Mouse (Mus musculus): ENCODE data around the gene Prg3. TPM values are rescaled to one million over a fixed set of nuclear protein-coding genes. Genes with fewer than 3 reads are reported as not detected.

Gene Prg3
- polyA plus RNA-seq (2016; fragmentation: Nextera tagmentation; extraction: Ambion mirVana) = not detected in 2 replicates

GRCm38 (mm10) chr2:84987930-84988329 is at the start of gene Prg3:
Prg3 (plus strand) TSS chr2:84988215.
- H3K9me3 ChIP-seq = no peaks in the 10 kb centered on the region
- H3K4me2 ChIP-seq (replicated peaks) = no peak within 1 kb of the TSS
- 56% methylated on average over 1 of the region's 1 CpGs for WGBS
- ATAC-seq (ENCODE audit: insufficient number of reproducible peaks, insufficient read depth, low FRiP score, low TSS enrichment) = no peak
- no peak within 1 kb of the TSS for H3K4me3 ChIP-seq
- H3K36me3 ChIP-seq = no peaks in the 10 kb centered on the region
- H3K27ac ChIP-seq = no peak within 1 kb of the TSS
- no peak within 1 kb of the TSS for H3K9ac ChIP-seq
- H3K4me1 ChIP-seq = no peaks in the 10 kb centered on the region
- H3K27me3 ChIP-seq = no peaks in the 10 kb centered on the region; the same call in 1 of the 2 replicates

DNA sequence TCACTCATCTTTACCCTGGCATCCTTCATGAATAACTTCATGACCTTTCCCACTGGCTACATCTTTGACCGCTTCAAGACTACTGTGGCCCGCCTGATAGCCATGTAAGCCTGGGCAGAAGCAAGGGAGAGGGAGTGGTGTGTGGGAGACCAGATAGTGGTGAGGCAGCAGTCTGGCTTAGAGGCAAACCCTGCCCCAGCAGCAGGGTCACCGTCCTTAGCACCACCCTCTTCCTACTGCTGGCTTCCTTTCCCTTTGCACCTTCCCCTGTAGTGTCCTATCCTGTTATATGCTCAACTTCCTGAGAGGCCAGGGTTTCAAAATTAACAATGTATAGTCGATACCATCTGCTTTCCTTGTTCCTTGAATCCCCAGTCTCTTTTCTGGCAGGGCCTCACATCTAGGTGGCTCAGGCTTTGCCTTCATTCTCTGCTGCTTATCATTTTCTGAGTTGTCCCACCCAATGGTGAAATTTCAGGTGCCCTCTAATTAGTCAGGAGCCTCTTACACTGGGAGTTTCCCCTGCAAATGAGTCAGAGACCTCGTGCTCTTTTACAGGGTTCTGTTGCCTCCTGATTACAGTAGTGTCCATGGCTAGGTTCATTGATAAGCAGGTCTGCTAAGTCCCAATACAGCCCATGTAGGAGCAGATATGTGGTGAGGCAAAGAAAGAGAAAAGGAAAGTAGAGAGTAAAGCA is 49.6 kb upstream of the Prg3 start:
- Histone ChIP-seq H3K4me2 (replicated peaks) (peak overlapping the region; percentile 55), H3K27me3 (no peaks in the 10 kb centered on the region), H3K9me3 (0 out of 2 replicates have a peak, but pooled peaks cover 3% of the 10 kb centered on the region), H3K4me1 (peaks cover 11% of the 10 kb centered on the region), H3K27ac (peak overlapping the region; percentile 26; the same call in 1 of the 2 replicates), H3K4me3 (0 out of 2 replicates have a peak overlapping the region, but pooled peaks have one; percentile 15), H3K9ac (no peak overlapping the region), H3K36me3 (0 out of 2 replicates have a peak, but pooled peaks cover 2% of the 10 kb centered on the region)
- ATAC-seq (ENCODE audit: insufficient number of reproducible peaks, insufficient read depth, low FRiP score, low TSS enrichment) = no peak
- WGBS = 87% methylated on average over 5 of the region's 5 CpGs

DNA sequence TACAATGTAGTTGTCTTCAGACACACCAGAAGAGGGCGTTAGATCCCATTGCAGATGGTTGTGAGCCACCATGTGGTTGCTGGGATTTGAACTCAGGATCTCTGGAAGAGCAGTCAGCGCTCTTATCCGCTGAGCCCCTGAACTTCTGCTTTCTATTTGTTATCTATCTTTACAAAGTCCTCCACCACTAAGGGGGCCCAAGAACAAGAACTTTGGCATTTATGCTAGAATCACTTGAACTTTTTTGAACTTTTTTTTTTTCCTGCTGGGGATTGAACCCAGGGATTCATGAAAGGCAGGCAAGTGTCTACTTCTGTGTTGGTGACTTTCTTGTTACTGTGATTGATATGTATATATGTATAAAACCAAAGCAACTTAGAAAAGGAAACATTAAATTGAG is 48.7 kb upstream of the Prg3 start:
- no peak for ATAC-seq (ENCODE audit: insufficient number of reproducible peaks, insufficient read depth, low FRiP score, low TSS enrichment)
- H3K4me3 ChIP-seq = no peak overlapping the region
- H3K27ac ChIP-seq = no peak overlapping the region
- WGBS = 96% methylated on average over 3 of the region's 3 CpGs
- H3K4me2 ChIP-seq (replicated peaks) = no peak overlapping the region
- peaks cover 11% of the 10 kb centered on the region for H3K4me1 ChIP-seq
- no peaks in the 10 kb centered on the region for H3K27me3 ChIP-seq
- H3K9me3 ChIP-seq = 0 out of 2 replicates have a peak, but pooled peaks cover 3% of the 10 kb centered on the region
- no peak overlapping the region for H3K9ac ChIP-seq
- 0 out of 2 replicates have a peak, but pooled peaks cover 2% of the 10 kb centered on the region for H3K36me3 ChIP-seq

DNA sequence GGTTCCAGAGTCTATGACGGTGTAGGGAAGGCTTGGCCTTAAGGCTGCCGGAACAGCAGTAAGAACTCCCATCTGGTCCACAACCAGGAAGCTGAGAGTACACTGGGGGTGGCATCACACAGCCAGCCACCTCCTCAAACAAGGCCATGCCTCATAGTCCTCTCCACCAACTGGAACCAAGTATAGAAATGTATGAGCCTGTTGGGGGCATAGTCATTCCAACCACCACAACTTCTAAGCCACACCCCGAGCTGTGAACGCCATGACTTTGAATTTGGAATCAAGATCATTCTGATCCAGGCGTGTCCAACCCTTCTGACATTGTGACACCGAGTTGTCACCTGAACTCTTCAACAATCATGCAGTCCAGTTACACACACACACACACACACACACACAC is 48.3 kb upstream of the Prg3 start:
- Histone ChIP-seq H3K9me3 (0 out of 2 replicates have a peak, but pooled peaks cover 3% of the 10 kb centered on the region), H3K4me2 (replicated peaks) (no peak overlapping the region), H3K4me3 (no peak overlapping the region), H3K27me3 (no peaks in the 10 kb centered on the region), H3K9ac (no peak overlapping the region), H3K36me3 (0 out of 2 replicates have a peak, but pooled peaks cover 2% of the 10 kb centered on the region), H3K4me1 (peaks cover 11% of the 10 kb centered on the region), H3K27ac (no peak overlapping the region)
- no peak for ATAC-seq (ENCODE audit: insufficient number of reproducible peaks, insufficient read depth, low FRiP score, low TSS enrichment)
- WGBS = 93% methylated on average over 6 of the region's 6 CpGs

DNA sequence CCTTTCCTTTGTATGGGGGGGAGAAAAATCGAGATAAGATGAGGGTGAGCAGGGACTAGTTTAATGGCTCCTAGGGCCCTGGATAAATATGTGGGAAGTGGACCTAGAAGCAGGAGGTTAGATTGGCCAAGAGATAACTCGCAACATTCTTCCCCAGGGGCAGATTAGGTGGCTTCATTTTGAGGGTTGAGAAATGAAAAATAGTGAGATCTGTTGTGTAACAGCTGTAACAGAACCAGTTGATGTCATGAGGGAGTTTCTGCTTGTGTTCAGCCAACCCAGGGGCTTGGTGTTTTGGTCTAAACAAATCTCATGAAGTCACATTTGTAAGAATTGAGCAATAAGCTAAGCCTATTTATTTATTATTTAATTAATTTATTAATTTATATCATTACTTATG is 46.7 kb upstream of the Prg3 start:
- no peak for ATAC-seq (ENCODE audit: insufficient number of reproducible peaks, insufficient read depth, low FRiP score, low TSS enrichment)
- 0 out of 2 replicates have a peak, but pooled peaks cover 3% of the 10 kb centered on the region for H3K9me3 ChIP-seq
- no peak overlapping the region for H3K4me2 ChIP-seq (replicated peaks)
- peaks cover 11% of the 10 kb centered on the region for H3K4me1 ChIP-seq
- no peaks in the 10 kb centered on the region for H3K27me3 ChIP-seq
- peaks cover 12% of the 10 kb centered on the region for H3K36me3 ChIP-seq
- no peak overlapping the region for H3K4me3 ChIP-seq
- no peak overlapping the region for H3K9ac ChIP-seq
- H3K27ac ChIP-seq = no peak overlapping the region
- 78% methylated on average over 2 of the region's 2 CpGs for WGBS

DNA sequence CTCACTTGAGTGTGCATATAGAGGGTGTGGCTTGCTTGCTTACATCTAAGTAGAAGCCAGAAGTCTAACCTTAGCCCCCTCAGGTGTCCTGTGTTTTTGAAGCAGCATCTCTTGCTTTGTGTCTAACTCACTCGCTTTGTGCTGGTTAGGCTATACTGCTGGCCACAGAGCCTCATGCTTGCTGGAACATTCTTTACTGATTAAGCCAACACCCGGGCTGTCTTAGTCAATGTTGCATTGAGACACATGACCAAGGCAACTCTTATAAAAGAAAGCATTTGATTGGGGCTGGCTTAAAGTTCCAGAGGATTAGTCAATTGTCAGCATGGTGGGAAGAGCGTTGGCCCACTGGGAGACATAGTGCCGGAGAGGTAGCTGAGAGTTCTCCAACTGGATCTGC is 46.2 kb upstream of the Prg3 start:
- Histone ChIP-seq H3K9me3 (0 out of 2 replicates have a peak, but pooled peaks cover 3% of the 10 kb centered on the region), H3K4me2 (replicated peaks) (no peak overlapping the region), H3K4me3 (no peak overlapping the region), H3K36me3 (peaks cover 17% of the 10 kb centered on the region), H3K27me3 (no peaks in the 10 kb centered on the region), H3K9ac (no peak overlapping the region), H3K27ac (no peak overlapping the region), H3K4me1 (peaks cover 11% of the 10 kb centered on the region)
- no peak for ATAC-seq (ENCODE audit: insufficient number of reproducible peaks, insufficient read depth, low FRiP score, low TSS enrichment)
- WGBS = 89% methylated on average over 4 of the region's 4 CpGs

DNA sequence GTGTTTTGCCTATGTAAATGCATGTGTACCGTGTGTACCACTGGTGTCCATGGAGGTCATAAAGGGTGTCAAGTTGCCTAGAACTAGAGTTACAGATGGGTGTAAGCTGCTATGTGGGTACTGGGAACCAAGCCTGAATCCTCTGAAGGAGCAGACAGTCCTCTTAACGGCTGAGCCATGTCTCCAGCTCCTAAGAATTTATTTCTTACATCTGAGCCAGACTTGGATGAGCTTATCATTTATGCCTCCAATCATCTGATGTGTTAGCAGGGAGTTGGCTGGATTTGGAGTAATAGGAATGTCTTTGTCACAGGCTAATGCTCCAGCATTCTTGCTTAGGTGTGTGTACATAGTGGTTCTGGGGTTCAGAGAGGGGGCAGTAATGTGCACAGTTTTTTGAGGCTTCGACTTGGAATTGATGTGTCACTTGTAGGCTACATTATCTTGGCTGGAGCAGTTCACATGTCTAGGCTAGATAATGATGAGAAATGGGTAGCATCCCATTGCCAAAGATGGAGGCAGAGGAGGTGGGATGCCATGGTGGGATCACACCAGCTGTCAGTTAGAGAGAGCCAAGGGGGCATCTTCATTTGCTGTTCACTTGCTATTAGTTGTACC is 40.8 kb upstream of the Prg3 start:
- no peak for ATAC-seq (ENCODE audit: insufficient number of reproducible peaks, insufficient read depth, low FRiP score, low TSS enrichment)
- no peak overlapping the region for H3K4me2 ChIP-seq (replicated peaks)
- no peaks in the 10 kb centered on the region for H3K4me1 ChIP-seq
- no peaks in the 10 kb centered on the region for H3K9me3 ChIP-seq
- H3K4me3 ChIP-seq = no peak overlapping the region
- H3K27me3 ChIP-seq = no peaks in the 10 kb centered on the region
- H3K9ac ChIP-seq = no peak overlapping the region
- WGBS = 93% methylated on average over 3 of the region's 3 CpGs
- H3K27ac ChIP-seq = no peak overlapping the region
- H3K36me3 ChIP-seq = peaks cover 60% of the 10 kb centered on the region

DNA sequence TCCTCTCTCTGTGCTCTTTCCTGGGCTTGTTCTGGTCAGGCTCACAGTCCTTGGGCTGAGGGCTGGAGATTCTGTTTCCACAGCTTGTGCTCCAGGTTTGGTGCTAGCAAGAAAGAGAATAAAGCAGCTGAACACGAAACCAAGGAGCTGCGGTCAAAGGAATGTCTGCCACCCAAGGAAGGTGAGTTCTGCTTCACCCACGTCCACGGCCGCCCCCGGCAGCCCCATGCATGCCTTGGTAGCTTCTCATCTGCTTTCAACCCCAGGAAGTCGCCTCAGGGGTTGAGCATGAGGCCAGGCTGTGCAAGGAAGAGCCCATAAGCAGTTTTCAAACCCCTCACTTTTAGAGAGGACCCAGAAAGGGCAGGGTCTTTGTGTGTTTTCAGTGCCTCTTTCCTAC is 39.8 kb upstream of the Prg3 start:
- WGBS = 87% methylated on average over 7 of the region's 7 CpGs

DNA sequence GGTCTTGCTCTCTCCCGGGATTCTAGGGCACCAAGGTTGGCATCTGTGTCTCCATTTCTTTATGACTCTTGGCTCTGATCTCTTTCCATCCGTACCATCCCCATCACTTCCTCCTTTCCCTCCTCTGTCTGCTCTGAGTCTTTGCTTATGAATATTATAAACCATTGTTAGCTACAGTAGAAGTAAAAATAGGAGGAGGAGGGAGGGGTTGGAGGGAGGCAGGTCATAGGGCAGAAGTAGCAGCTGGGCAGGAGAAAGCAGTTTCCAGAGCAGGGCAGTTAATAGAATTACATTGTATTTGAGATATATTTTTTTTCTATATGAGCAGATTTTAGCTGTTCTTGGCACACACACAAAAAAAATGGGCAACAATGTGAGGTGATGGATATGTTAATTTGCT is 39.3 kb upstream of the Prg3 start:
- no peak for ATAC-seq (ENCODE audit: insufficient number of reproducible peaks, insufficient read depth, low FRiP score, low TSS enrichment)
- H3K27me3 ChIP-seq = no peaks in the 10 kb centered on the region
- peaks cover 66% of the 10 kb centered on the region for H3K36me3 ChIP-seq
- no peak overlapping the region for H3K9ac ChIP-seq
- no peaks in the 10 kb centered on the region for H3K9me3 ChIP-seq
- H3K4me1 ChIP-seq = no peaks in the 10 kb centered on the region
- H3K4me2 ChIP-seq (replicated peaks) = no peak overlapping the region
- no peak overlapping the region for H3K27ac ChIP-seq
- WGBS = 82% methylated on average over 2 of the region's 2 CpGs
- no peak overlapping the region for H3K4me3 ChIP-seq

More for the DNA sequence above, 39.8 kb upstream of the Prg3 start:
- no peaks in the 10 kb centered on the region for H3K4me1 ChIP-seq
- no peak overlapping the region for H3K27ac ChIP-seq
- no peak overlapping the region for H3K4me3 ChIP-seq
- H3K4me2 ChIP-seq (replicated peaks) = no peak overlapping the region
- H3K36me3 ChIP-seq = peaks cover 62% of the 10 kb centered on the region
- no peak for ATAC-seq (ENCODE audit: insufficient number of reproducible peaks, insufficient read depth, low FRiP score, low TSS enrichment)
- H3K27me3 ChIP-seq = no peaks in the 10 kb centered on the region
- H3K9ac ChIP-seq = no peak overlapping the region
- H3K9me3 ChIP-seq = no peaks in the 10 kb centered on the region

GRCm38 (mm10) chr2:84951027-84951426 is 37.0 kb upstream of the Prg3 start:
- Histone ChIP-seq H3K4me2 (replicated peaks) (no peak overlapping the region), H3K4me3 (no peak overlapping the region), H3K9ac (no peak overlapping the region), H3K27ac (no peak overlapping the region), H3K27me3 (no peaks in the 10 kb centered on the region), H3K36me3 (peaks cover 72% of the 10 kb centered on the region), H3K4me1 (no peaks in the 10 kb centered on the region), H3K9me3 (no peaks in the 10 kb centered on the region)
- WGBS = 94% methylated on average over 8 of the region's 8 CpGs
- ATAC-seq (ENCODE audit: insufficient number of reproducible peaks, insufficient read depth, low FRiP score, low TSS enrichment) = no peak

DNA sequence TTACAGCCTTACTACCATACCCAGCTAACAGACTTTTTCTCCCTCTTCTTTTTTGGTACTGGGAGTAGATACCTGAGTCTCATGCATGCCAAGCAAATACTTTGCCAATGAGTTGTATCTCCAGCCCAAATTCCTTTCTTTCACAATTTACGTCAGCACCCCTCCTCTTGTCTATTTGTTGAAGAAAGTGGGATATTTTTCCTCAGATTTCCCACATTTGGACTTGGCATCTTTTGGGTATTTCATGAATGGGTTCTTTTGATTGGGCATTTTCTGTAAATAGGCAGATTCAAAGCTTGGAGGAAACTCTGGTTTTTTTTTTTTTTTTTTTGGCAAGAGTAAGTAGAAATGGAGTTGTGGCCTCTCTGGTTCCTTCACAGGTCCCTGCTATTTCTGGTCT is 35.8 kb upstream of the Prg3 start:
- Histone ChIP-seq H3K36me3 (peaks cover 70% of the 10 kb centered on the region), H3K27ac (no peak overlapping the region)

DNA sequence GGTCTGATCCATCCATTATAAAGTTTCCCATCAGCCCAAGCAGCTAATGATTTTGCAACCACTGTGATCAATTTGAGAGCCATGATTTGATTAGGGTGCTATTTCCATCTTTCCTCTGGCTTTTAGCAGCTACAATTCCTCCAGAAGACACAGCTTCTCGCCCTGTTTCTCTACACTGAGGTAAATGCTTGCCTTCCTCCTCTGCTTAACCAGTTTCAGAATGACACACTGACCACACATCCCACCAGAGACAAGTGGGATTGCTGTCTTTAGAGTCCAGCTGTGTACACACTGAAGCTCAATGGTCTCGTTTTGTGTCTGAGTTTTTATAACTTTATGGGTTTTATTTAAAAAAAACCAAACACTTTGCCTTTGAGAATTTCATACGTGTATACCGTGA is 35.3 kb upstream of the Prg3 start:
- Histone ChIP-seq H3K9ac (no peak overlapping the region), H3K27ac (no peak overlapping the region), H3K4me1 (no peaks in the 10 kb centered on the region), H3K4me2 (replicated peaks) (no peak overlapping the region), H3K27me3 (no peaks in the 10 kb centered on the region), H3K9me3 (no peaks in the 10 kb centered on the region), H3K4me3 (no peak overlapping the region), H3K36me3 (peaks cover 66% of the 10 kb centered on the region)
- WGBS = 80% methylated on average over 4 of the region's 4 CpGs
- ATAC-seq (ENCODE audit: insufficient number of reproducible peaks, insufficient read depth, low FRiP score, low TSS enrichment) = no peak

More for the DNA sequence above, 35.8 kb upstream of the Prg3 start:
- Histone ChIP-seq H3K27me3 (no peaks in the 10 kb centered on the region), H3K4me2 (replicated peaks) (no peak overlapping the region), H3K9ac (no peak overlapping the region), H3K9me3 (no peaks in the 10 kb centered on the region), H3K4me1 (no peaks in the 10 kb centered on the region), H3K4me3 (no peak overlapping the region)
- WGBS = 95% methylated on average over 1 of the region's 1 CpGs
- ATAC-seq (ENCODE audit: insufficient number of reproducible peaks, insufficient read depth, low FRiP score, low TSS enrichment) = no peak
